Mouse (Mus musculus) heart, embryonic 14.5 days (tissue): Measurements from ENCODE around the gene D8Ertd738e. TPM values are rescaled to one million over a fixed set of nuclear protein-coding genes. Genes with fewer than 3 reads are reported as not detected.

Experiments used
- ATAC-seq: fragments of 200-750 bp; cut with Nextera tagmentation; 2 replicates; pipeline ENCODE4 v1.8.0; 2017; ENCODE audit warnings: low read depth, moderate TSS enrichment; ENCODE audit not compliant: insufficient number of reproducible peaks, insufficient read depth, low FRiP score
- H3K27ac ChIP-seq, 2 experiments: fragments of 200-500 bp in 1 of 2; fragments of 300-500 bp in 1 of 2; sonication (generic) in 1 of 2; replicated peaks in 1 of 2; 2 replicates each; pipeline ENCODE4 v1.5.1; 2012 to 2014; ENCODE audit warnings: low read depth in 2 of 2, low read length in 2 of 2, control low read depth in 1 of 2, mild to moderate bottlenecking in 1 of 2, mixed read lengths in 1 of 2; ENCODE audit not compliant: control insufficient read depth in 1 of 2, insufficient read depth in 1 of 2
- H3K27me3 ChIP-seq: fragments of 300-500 bp; sonication (generic); 2 replicates; pipeline ENCODE4 v1.6.1; 2014; ENCODE audit warnings: mild to moderate bottlenecking, low read length, control low read depth; ENCODE audit not compliant: control insufficient read depth, insufficient read depth
- H3K36me3 ChIP-seq: fragments of 300-500 bp; sonication (generic); 2 replicates; pipeline ENCODE4 v1.6.1; 2014; ENCODE audit warnings: mild to moderate bottlenecking, control low read depth, low read length, mixed read lengths; ENCODE audit not compliant: control insufficient read depth, insufficient read depth
- H3K4me1 ChIP-seq, 2 experiments: fragments of 200-500 bp in 1 of 2; fragments of 300-500 bp in 1 of 2; sonication (generic) in 1 of 2; 2 replicates each; pipeline ENCODE4 v1.6.1; 2012 to 2014; ENCODE audit warnings: low read length in 2 of 2, control low read depth in 1 of 2, mixed read lengths in 1 of 2; ENCODE audit not compliant: control insufficient read depth in 2 of 2, insufficient read depth in 2 of 2
- H3K4me2 ChIP-seq: fragments of 300-500 bp; sonication (generic); 2 replicates; pipeline ENCODE4 v1.6.1; 2014; ENCODE audit warnings: mild to moderate bottlenecking, low read length
- H3K4me3 ChIP-seq, 2 experiments: fragments of 200-500 bp in 1 of 2; fragments of 300-500 bp in 1 of 2; sonication (generic) in 1 of 2; 2 replicates each; pipeline ENCODE4 v1.5.1; 2012 to 2014; ENCODE audit warnings: low read length in 2 of 2, mild to moderate bottlenecking in 2 of 2, control low read depth in 1 of 2, low read depth in 1 of 2, moderate library complexity in 1 of 2; ENCODE audit not compliant: control insufficient read depth in 1 of 2, insufficient read depth in 1 of 2
- H3K9ac ChIP-seq: fragments of 300-500 bp; sonication (generic); 2 replicates; pipeline ENCODE4 v1.6.1; 2014; ENCODE audit warnings: mild to moderate bottlenecking, low read length
- H3K9me3 ChIP-seq: fragments of 300-500 bp; sonication (generic); 2 replicates; pipeline ENCODE4 v1.6.1; 2016; ENCODE audit warnings: low read length, control low read depth; ENCODE audit not compliant: control insufficient read depth
- WGBS: fragments of 180-500 bp; shearing (Covaris S2); extraction: QIAGEN DNeasy Blood & Tissue Kit; methylation state at CpG from one replicate; pipeline ENCODE4 v1.1.7; 2014; 5-methylcytosine and 5-hydroxymethylcytosine counted together
- polyA plus RNA-seq: library from polyadenylated mRNA; unstranded; fragments of >200 nt; fragmentation: Nextera tagmentation; extraction: Ambion mirVana; gene quantifications from 2 replicates; pipeline ENCODE4 v1.2.1, GENCODE M21; 2014

The D8Ertd738e gene
- polyA plus RNA-seq, 1 experiment from 2014 or later, result 400 TPM

GRCm38 (mm10) chr8:84256458-84256821, 6.9 kb upstream of the D8Ertd738e start:
- Histone ChIP-seq H3K4me1 (peaks cover 10 to 14% of the 10 kb centered on the region in 2 experiments), H3K4me2 (peak overlapping the region; percentile 92), H3K4me3 (peak overlapping the region; percentile 65 to 74), H3K9me3 (no peaks in the 10 kb centered on the region), H3K27me3 (no peaks in the 10 kb centered on the region), H3K9ac (peak overlapping the region; percentile 77), H3K36me3 (peaks cover 75% of the 10 kb centered on the region), H3K27ac (peak overlapping the region in 1 of 2 experiments; percentile 78; a peak in 3 of 4 replicates)
- 15% methylated on average over 6 of the region's 6 CpGs for WGBS
- ATAC-seq, result no peak

GRCm38 (mm10) chr8:84255858-84256257, 6.3 kb upstream of the D8Ertd738e start:
- WGBS, result 90% methylated on average over 3 of the region's 3 CpGs
- H3K4me2 ChIP-seq, result peak overlapping the region; percentile 92
- no peaks in the 10 kb centered on the region for H3K27me3 ChIP-seq
- H3K36me3 ChIP-seq, result peaks cover 75% of the 10 kb centered on the region
- ATAC-seq, result no peak
- H3K4me1 ChIP-seq, result peaks cover 10 to 14% of the 10 kb centered on the region in 2 experiments
- H3K9ac ChIP-seq, result no peak overlapping the region
- H3K9me3 ChIP-seq, result no peaks in the 10 kb centered on the region
- peak overlapping the region; percentile 65 to 74; a peak in 2 of 4 replicates for H3K4me3 ChIP-seq
- H3K27ac ChIP-seq, result no peak overlapping the region

GRCm38 (mm10) chr8:84241821-84242220, 7.7 kb downstream of the D8Ertd738e start:
- no peak overlapping the region for H3K9ac ChIP-seq
- no peak overlapping the region for H3K4me2 ChIP-seq
- no peak overlapping the region for H3K4me3 ChIP-seq
- no peaks in the 10 kb centered on the region for H3K27me3 ChIP-seq
- H3K27ac ChIP-seq, result peak overlapping the region; percentile 29 to 50; a peak in 3 of 4 replicates
- peaks cover 25% of the 10 kb centered on the region for H3K36me3 ChIP-seq
- WGBS, result 30% methylated on average over 2 of the region's 2 CpGs
- H3K4me1 ChIP-seq, result peaks cover 14 to 26% of the 10 kb centered on the region in 2 experiments
- H3K9me3 ChIP-seq, result no peaks in the 10 kb centered on the region
- ATAC-seq, result no peak

- Histone ChIP-seq H3K27ac (peak overlapping the region; percentile 46 to 50; a peak in 3 of 4 replicates), H3K27me3 (no peaks in the 10 kb centered on the region), H3K4me1 (peaks cover 15 to 26% of the 10 kb centered on the region in 2 experiments), H3K9ac (peak overlapping the region; percentile 49; the same call in 1 of the 2 replicates), H3K4me3 (no peak overlapping the region), H3K9me3 (no peaks in the 10 kb centered on the region), H3K36me3 (peaks cover 19% of the 10 kb centered on the region), H3K4me2 (no peak overlapping the region)
- ATAC-seq, result no peak
- WGBS, result 29% methylated on average over 6 of the region's 6 CpGs
Observed at GRCm38 (mm10) chr8:84241167-84241566, 8.4 kb downstream of the D8Ertd738e start.

GRCm38 (mm10) chr8:84237542-84238229, 11.8 kb downstream of the D8Ertd738e start:
- Histone ChIP-seq H3K9me3 (no peaks in the 10 kb centered on the region), H3K4me1 (peaks cover 23 to 35% of the 10 kb centered on the region in 2 experiments), H3K4me3 (peak overlapping the region; percentile 77 to 90), H3K27me3 (no peaks in the 10 kb centered on the region), H3K27ac (peak overlapping the region; percentile 76 to 83), H3K9ac (peak overlapping the region; percentile 81), H3K36me3 (peaks cover 21% of the 10 kb centered on the region), H3K4me2 (peak overlapping the region; percentile 89)
- 16% methylated on average over 19 of the region's 19 CpGs for WGBS
- no peak; the same call in 1 of the 2 replicates for ATAC-seq

- peaks cover 20 to 30% of the 10 kb centered on the region in 2 experiments for H3K4me1 ChIP-seq
- H3K27ac ChIP-seq, result peak within 1 kb of the TSS; percentile 76 to 83
- WGBS, result under 1% methylated on average over 34 of the region's 35 CpGs
- peak; percentile 96 for ATAC-seq
- H3K4me3 ChIP-seq, result peak within 1 kb of the TSS; percentile 84 to 90
- H3K4me2 ChIP-seq, result peak within 1 kb of the TSS; percentile 89
- no peaks in the 10 kb centered on the region for H3K27me3 ChIP-seq
- no peaks in the 10 kb centered on the region for H3K9me3 ChIP-seq
- peak within 1 kb of the TSS; percentile 95 for H3K9ac ChIP-seq
- peaks cover 27% of the 10 kb centered on the region for H3K36me3 ChIP-seq
Observed at GRCm38 (mm10) chr8:84236998-84237473, 12.5 kb downstream of the D8Ertd738e start, which contains the start of gene Zswim4. Zswim4 (minus strand) TSS chr8:84237055.

GRCm38 (mm10) chr8:84236410-84236997, 13.0 kb downstream of the D8Ertd738e start:
- H3K36me3 ChIP-seq, result peaks cover 27% of the 10 kb centered on the region
- H3K27ac ChIP-seq, result peak overlapping the region in 1 of 2 experiments; percentile 58; a peak in 2 of 4 replicates
- ATAC-seq, result no peak
- peak overlapping the region; percentile 87 for H3K4me2 ChIP-seq
- H3K9ac ChIP-seq, result peak overlapping the region; percentile 95
- peak overlapping the region; percentile 84 to 90 for H3K4me3 ChIP-seq
- H3K27me3 ChIP-seq, result no peaks in the 10 kb centered on the region
- peaks cover 16 to 24% of the 10 kb centered on the region in 2 experiments for H3K4me1 ChIP-seq
- WGBS, result 1% methylated on average over 23 of the region's 30 CpGs
- no peaks in the 10 kb centered on the region for H3K9me3 ChIP-seq
